Mouse (Mus musculus) urinary bladder, postnatal 4 days (tissue): Measurements from ENCODE around the gene Gm21972.
A peak's percentile ranks its signal among the peaks of the same experiment; 100 is the strongest.

Source experiments
- DNase-seq, 2 experiments: peaks; one replicate each; pipeline ENCODE4 v3.0.0; 2021 to 2022; ENCODE audit warnings: low spot score in 2 of 2

The Gm21972 gene

GRCm38 (mm10) chr1:86133337-86133736 is at the start of gene Gm21972:
Gm21972 (plus strand) TSS chr1:86133637.
- no peak for DNase-seq

GRCm38 (mm10) chr1:86094413-86094812 is 39.0 kb upstream of the Gm21972 start:
- DNase-seq = no peak

GRCm38 (mm10) chr1:86105054-86105453 is 28.4 kb upstream of the Gm21972 start:
- no peak for DNase-seq

- peak; percentile 52 to 65 for DNase-seq
These were observed 21.7 kb upstream of the Gm21972 start, which contains the start of gene Htr2b for GRCm38 (mm10) chr1:86111779-86112178. Htr2b (minus strand) TSS chr1:86111970.

- DNase-seq = no peak
These were observed 19.3 kb upstream of the Gm21972 start for GRCm38 (mm10) chr1:86114141-86114540.

GRCm38 (mm10) chr1:86119549-86119948 is 13.9 kb upstream of the Gm21972 start:
- DNase-seq = no peak

GRCm38 (mm10) chr1:86126036-86126435 is 7.4 kb upstream of the Gm21972 start:
- DNase-seq = no peak

- DNase-seq = no peak
These were observed 1.9 kb downstream of the Gm21972 start for GRCm38 (mm10) chr1:86135315-86135714.

- DNase-seq = no peak
These were observed 7.6 kb downstream of the Gm21972 start for GRCm38 (mm10) chr1:86141081-86141480.

- DNase-seq = no peak
These were observed 9.7 kb downstream of the Gm21972 start for GRCm38 (mm10) chr1:86143165-86143564.

- no peak for DNase-seq
These were observed 10.8 kb downstream of the Gm21972 start for GRCm38 (mm10) chr1:86144001-86144944.

- no peak for DNase-seq
These were observed 12.9 kb downstream of the Gm21972 start for GRCm38 (mm10) chr1:86146293-86146692.

GRCm38 (mm10) chr1:86147557-86147956 is 14.1 kb downstream of the Gm21972 start:
- no peak for DNase-seq

GRCm38 (mm10) chr1:86148161-86148560 is 14.7 kb downstream of the Gm21972 start:
- no peak for DNase-seq

- no peak for DNase-seq
These were observed 17.5 kb downstream of the Gm21972 start for GRCm38 (mm10) chr1:86150929-86151328.

GRCm38 (mm10) chr1:86151376-86151775 is 17.9 kb downstream of the Gm21972 start:
- DNase-seq = no peak

- no peak for DNase-seq
These were observed 19.2 kb downstream of the Gm21972 start for GRCm38 (mm10) chr1:86152618-86153017.

- peak; percentile 92 to 96 for DNase-seq
These were observed 20.8 kb downstream of the Gm21972 start, which contains the start of gene Armc9 for GRCm38 (mm10) chr1:86154133-86154823. Armc9 (plus strand) TSS chr1:86154780.

GRCm38 (mm10) chr1:86154824-86155164 is 21.4 kb downstream of the Gm21972 start:
- no peak for DNase-seq

- no peak for DNase-seq
These were observed 22.6 kb downstream of the Gm21972 start for GRCm38 (mm10) chr1:86156075-86156474.

- DNase-seq = no peak
These were observed 23.2 kb downstream of the Gm21972 start for GRCm38 (mm10) chr1:86156595-86156994.

GRCm38 (mm10) chr1:86160059-86160458 is 26.6 kb downstream of the Gm21972 start:
- DNase-seq = no peak

GRCm38 (mm10) chr1:86160479-86160878 is 27.0 kb downstream of the Gm21972 start:
- DNase-seq = no peak
